Mouse (Mus musculus): ENCODE data around the gene Zfp207.
A peak's percentile ranks its signal among the peaks of the same experiment; 100 is the strongest.
"Not testable (repeated sequence)": the region's sequence is repeated elsewhere in the genome, so short reads cannot be mapped to it uniquely, and the experiment has no call there.

Zfp207 gene

GRCm38 (mm10) chr11:80383019-80383625 lies at the start of gene Zfp207:
Zfp207 (plus strand) TSS chr11:80383279.
- peak; percentile 98 for DNase-seq

- DNase-seq = peak; percentile 95
These were observed 47.3 kb upstream of the Zfp207 start for GRCm38 (mm10) chr11:80335609-80336350.

- DNase-seq = peak; percentile 42
These were observed 46.7 kb upstream of the Zfp207 start for GRCm38 (mm10) chr11:80336351-80336730.

GRCm38 (mm10) chr11:80342482-80342881 lies 40.6 kb upstream of the Zfp207 start:
- DNase-seq = peak; percentile 32

GRCm38 (mm10) chr11:80351832-80352430 lies 31.1 kb upstream of the Zfp207 start:
- DNase-seq = peak; percentile 85

- DNase-seq = peak; percentile 41
These were observed 28.2 kb upstream of the Zfp207 start for GRCm38 (mm10) chr11:80354832-80355231.

GRCm38 (mm10) chr11:80368949-80369348 lies 14.1 kb upstream of the Zfp207 start:
- no peak for DNase-seq

GRCm38 (mm10) chr11:80376651-80377050 lies 6.4 kb upstream of the Zfp207 start:
- no peak for DNase-seq

GRCm38 (mm10) chr11:80377712-80378451 lies 5.2 kb upstream of the Zfp207 start, which contains the start of gene 5730455P16Rik:
5730455P16Rik (minus strand) TSS chr11:80378034.
- DNase-seq = peak; percentile 91

- peak; percentile 8 for DNase-seq
These were observed 4.5 kb upstream of the Zfp207 start for GRCm38 (mm10) chr11:80378452-80379068.

GRCm38 (mm10) chr11:80379184-80379583 lies 3.9 kb upstream of the Zfp207 start:
- not testable (repeated sequence) for DNase-seq

GRCm38 (mm10) chr11:80382626-80383018 lies 457 bp upstream of the Zfp207 start:
- DNase-seq = no peak

GRCm38 (mm10) chr11:80383626-80384046 lies 557 bp downstream of the Zfp207 start:
- DNase-seq = no peak

- no peak for DNase-seq
These were observed 1.4 kb downstream of the Zfp207 start for GRCm38 (mm10) chr11:80384461-80384860.

- no peak for DNase-seq
These were observed 2.0 kb downstream of the Zfp207 start for GRCm38 (mm10) chr11:80385055-80385454.

GRCm38 (mm10) chr11:80386790-80387189 lies 3.7 kb downstream of the Zfp207 start:
- DNase-seq = no peak

GRCm38 (mm10) chr11:80389885-80390284 lies 6.8 kb downstream of the Zfp207 start:
- no peak for DNase-seq

- DNase-seq = no peak
These were observed 8.5 kb downstream of the Zfp207 start for GRCm38 (mm10) chr11:80391407-80392120.

GRCm38 (mm10) chr11:80395930-80396329 lies 12.9 kb downstream of the Zfp207 start:
- DNase-seq = no peak

- DNase-seq = no peak
These were observed 13.5 kb downstream of the Zfp207 start for GRCm38 (mm10) chr11:80396617-80397016.

GRCm38 (mm10) chr11:80407878-80408277 lies 24.8 kb downstream of the Zfp207 start:
- DNase-seq = not testable (repeated sequence)

- DNase-seq = no peak
These were observed 27.3 kb downstream of the Zfp207 start for GRCm38 (mm10) chr11:80410377-80410776.
